Mouse (Mus musculus) neural tube, embryonic 12.5 days (tissue): ENCODE data around the gene Osgep. TPM values are rescaled to one million over a fixed set of nuclear protein-coding genes. Genes with fewer than 3 reads are reported as not detected.
"Not testable (repeated sequence)": the region's sequence is repeated elsewhere in the genome, so short reads cannot be mapped to it uniquely, and the experiment has no call there.

Source experiments
- ATAC-seq: fragments of 200-750 bp; cut with Nextera tagmentation; 2 replicates; pipeline ENCODE4 v1.8.0; 2017; ENCODE audit warnings: low read depth, mild to moderate bottlenecking, moderate TSS enrichment, moderate library complexity; ENCODE audit not compliant: low FRiP score
- H3K27ac ChIP-seq: fragments of 300-500 bp; sonication (generic); 2 replicates; pipeline ENCODE4 v1.5.1; 2016
- H3K27me3 ChIP-seq: fragments of 300-500 bp; sonication (generic); replicated peaks from 2 replicates; pipeline ENCODE4 v1.6.1; 2016; ENCODE audit warnings: mild to moderate bottlenecking
- H3K36me3 ChIP-seq: fragments of 300-500 bp; sonication (generic); 2 replicates; pipeline ENCODE4 v1.6.1; 2016; ENCODE audit warnings: mild to moderate bottlenecking
- H3K4me1 ChIP-seq: fragments of 300-500 bp; sonication (generic); 2 replicates; pipeline ENCODE4 v1.6.1; 2016
- H3K4me2 ChIP-seq: fragments of 300-500 bp; sonication (generic); replicated peaks from 2 replicates; pipeline ENCODE4 v1.6.1; 2016; ENCODE audit warnings: mild to moderate bottlenecking
- H3K4me3 ChIP-seq: fragments of 300-500 bp; sonication (generic); 2 replicates; pipeline ENCODE4 v1.5.1; 2016
- H3K9ac ChIP-seq: fragments of 300-500 bp; sonication (generic); 2 replicates; pipeline ENCODE4 v1.6.1; 2016; ENCODE audit warnings: mild to moderate bottlenecking
- H3K9me3 ChIP-seq: fragments of 300-500 bp; sonication (generic); 2 replicates; pipeline ENCODE4 v1.6.1; 2016; ENCODE audit warnings: mild to moderate bottlenecking
- WGBS: fragments of 180-500 bp; shearing (Covaris S2); methylation state at CpG from one replicate; pipeline ENCODE4 v1.1.7; 2016; 5-methylcytosine and 5-hydroxymethylcytosine counted together
- polyA plus RNA-seq: library from polyadenylated mRNA; unstranded; fragments of >200 nt; fragmentation: Nextera tagmentation; extraction: Ambion mirVana; gene quantifications from 2 replicates; pipeline ENCODE4 v1.2.1, GENCODE M21; 2016

Gene Osgep
- polyA plus RNA-seq, 1 experiment from 2014 or later = 120 TPM

- H3K27me3 ChIP-seq = no peaks in the 10 kb centered on the region
- H3K4me1 ChIP-seq = no peaks in the 10 kb centered on the region
- H3K36me3 ChIP-seq = no peaks in the 10 kb centered on the region
- no peak overlapping the region for H3K4me3 ChIP-seq
- H3K9me3 ChIP-seq = no peaks in the 10 kb centered on the region
- H3K9ac ChIP-seq = no peak overlapping the region
- no peak for ATAC-seq
- no peak overlapping the region for H3K27ac ChIP-seq
- 89% methylated on average over 5 of the region's 5 CpGs for WGBS
- H3K4me2 ChIP-seq = no peak overlapping the region
Measured at GRCm38 (mm10) chr14:50868656-50869055, 56.0 kb downstream of the Osgep start.

GRCm38 (mm10) chr14:50868211-50868610 is 56.5 kb downstream of the Osgep start:
- Histone ChIP-seq H3K27ac (no peak overlapping the region), H3K4me1 (no peaks in the 10 kb centered on the region), H3K9ac (no peak overlapping the region), H3K36me3 (no peaks in the 10 kb centered on the region), H3K4me2 (no peak overlapping the region), H3K27me3 (no peaks in the 10 kb centered on the region), H3K4me3 (no peak overlapping the region), H3K9me3 (no peaks in the 10 kb centered on the region)
- ATAC-seq = no peak
- WGBS = 74% methylated on average over 4 of the region's 4 CpGs

GRCm38 (mm10) chr14:50866966-50867365 is 57.7 kb downstream of the Osgep start:
- no peak overlapping the region for H3K4me2 ChIP-seq
- H3K27ac ChIP-seq = no peak overlapping the region
- WGBS = 92% methylated on average over 3 of the region's 3 CpGs
- H3K9ac ChIP-seq = no peak overlapping the region
- ATAC-seq = no peak
- H3K4me1 ChIP-seq = no peaks in the 10 kb centered on the region
- H3K27me3 ChIP-seq = no peaks in the 10 kb centered on the region
- H3K36me3 ChIP-seq = peaks cover 4% of the 10 kb centered on the region; the same call in 1 of the 2 replicates
- H3K4me3 ChIP-seq = no peak overlapping the region
- no peaks in the 10 kb centered on the region for H3K9me3 ChIP-seq

- not testable (repeated sequence) for H3K36me3 ChIP-seq, H3K4me1 ChIP-seq, H3K27me3 ChIP-seq, H3K4me3 ChIP-seq, H3K9ac ChIP-seq, H3K4me2 ChIP-seq, ATAC-seq, H3K27ac ChIP-seq, H3K9me3 ChIP-seq
Measured at GRCm38 (mm10) chr14:50865005-50865404, 59.7 kb downstream of the Osgep start.

- Histone ChIP-seq H3K4me2 (no peak overlapping the region), H3K4me3 (no peak overlapping the region), H3K9ac (no peak overlapping the region), H3K4me1 (no peaks in the 10 kb centered on the region), H3K36me3 (peaks cover 4% of the 10 kb centered on the region; the same call in 1 of the 2 replicates), H3K27ac (no peak overlapping the region), H3K9me3 (no peaks in the 10 kb centered on the region), H3K27me3 (no peaks in the 10 kb centered on the region)
- ATAC-seq = no peak
- 93% methylated on average over 10 of the region's 10 CpGs for WGBS
Measured at GRCm38 (mm10) chr14:50862641-50863040, 62.1 kb downstream of the Osgep start.

Other genes starting within 250 kb of the Osgep start
- gene Olfr747, start 231.7 kb downstream of the Osgep start, polyA plus RNA-seq = not detected in 2 replicates
- gene Olfr748, start 217.5 kb downstream of the Osgep start, polyA plus RNA-seq = not detected in 2 replicates
- gene Olfr749, start 179.8 kb downstream of the Osgep start, polyA plus RNA-seq = not detected in 2 replicates
- 102 and 110 TPM in 2 replicates for gene Ttc5, start 139.4 kb downstream of the Osgep start, polyA plus RNA-seq
- gene Ccnb1ip1, start 117.2 kb downstream of the Osgep start, polyA plus RNA-seq = not detected in 2 replicates
- 51.3 and 58.6 TPM in 2 replicates for gene Parp2, start 117.1 kb downstream of the Osgep start, polyA plus RNA-seq
- gene Tep1, start 54.3 kb downstream of the Osgep start, polyA plus RNA-seq = 5.8 and 5.9 TPM in 2 replicates
- 0.47 and 0.81 TPM in 2 replicates for gene Klhl33, start 27.4 kb downstream of the Osgep start, polyA plus RNA-seq
- gene Apex1, start 75 bp upstream of the Osgep start, polyA plus RNA-seq = 272 and 279 TPM in 2 replicates
- 80.0 and 87.1 TPM in 2 replicates for gene Pip4p1, start 6.0 kb upstream of the Osgep start, polyA plus RNA-seq
- 38.6 and 39.9 TPM in 2 replicates for gene Pnp, start 6.2 kb upstream of the Osgep start, polyA plus RNA-seq
- gene Gm49342, start 19.6 kb upstream of the Osgep start, polyA plus RNA-seq = not detected in 2 replicates
- 0.28 and 0.29 TPM in 2 replicates for gene Pnp2, start 31.1 kb upstream of the Osgep start, polyA plus RNA-seq
- gene Rnase10, start 82.9 kb upstream of the Osgep start, polyA plus RNA-seq = not detected in 2 replicates
- gene Rnase9, start 117.0 kb upstream of the Osgep start, polyA plus RNA-seq = not detected in 2 replicates
- not detected in 2 replicates for gene Rnase11, start 125.3 kb upstream of the Osgep start, polyA plus RNA-seq
- gene Rnase12, start 132.8 kb upstream of the Osgep start, polyA plus RNA-seq = not detected in 2 replicates
- not detected in 2 replicates for gene Olfr750, start 149.5 kb upstream of the Osgep start, polyA plus RNA-seq
- gene Rnase4, start 166.2 kb upstream of the Osgep start, polyA plus RNA-seq = 11.6 and 14.5 TPM in 2 replicates
- 3.1 and 4.2 TPM in 2 replicates for gene Ang, start 166.3 kb upstream of the Osgep start, polyA plus RNA-seq
- not detected in 2 replicates for gene Eddm3b, start 189.5 kb upstream of the Osgep start, polyA plus RNA-seq
- 0.11 and 0.24 TPM in 2 replicates for gene Rnase6, start 199.0 kb upstream of the Osgep start, polyA plus RNA-seq
- gene Rnase1, start 221.9 kb upstream of the Osgep start, polyA plus RNA-seq = 0.39 TPM in 1 of 2 replicates, not detected in the other
- gene Rnase2b, start 237.4 kb upstream of the Osgep start, polyA plus RNA-seq = not detected in 2 replicates